Mouse (Mus musculus) ES-CJ7 (cell line): Measurements from ENCODE around the gene Tulp4.
"Not testable (repeated sequence)": the region's sequence is repeated elsewhere in the genome, so short reads cannot be mapped to it uniquely, and the experiment has no call there.

Source experiments
- DNase-seq: peaks from one replicate; pipeline ENCODE4 v3.0.0; 2011; ENCODE audit warnings: low read depth, low spot score

Gene Tulp4

GRCm38 (mm10) chr17:6187183-6187582, 80.9 kb downstream of the Tulp4 start:
- no peak for DNase-seq

- DNase-seq = no peak
These were observed 83.0 kb downstream of the Tulp4 start for GRCm38 (mm10) chr17:6189207-6189606.

GRCm38 (mm10) chr17:6192275-6192674, 86.0 kb downstream of the Tulp4 start:
- no peak for DNase-seq

- DNase-seq = no peak
These were observed 89.2 kb downstream of the Tulp4 start for GRCm38 (mm10) chr17:6195390-6195789.

- DNase-seq = no peak
These were observed 91.3 kb downstream of the Tulp4 start for GRCm38 (mm10) chr17:6197491-6197890.

GRCm38 (mm10) chr17:6198670-6199069, 92.4 kb downstream of the Tulp4 start:
- no peak for DNase-seq

- DNase-seq = no peak
These were observed 92.9 kb downstream of the Tulp4 start for GRCm38 (mm10) chr17:6199166-6199565.

- no peak for DNase-seq
These were observed 95.4 kb downstream of the Tulp4 start for GRCm38 (mm10) chr17:6201522-6202250.

GRCm38 (mm10) chr17:6202389-6203110, 96.3 kb downstream of the Tulp4 start:
- no peak for DNase-seq

- peak; percentile 6 for DNase-seq
These were observed 96.9 kb downstream of the Tulp4 start for GRCm38 (mm10) chr17:6203126-6203525.

GRCm38 (mm10) chr17:6203795-6204194, 97.6 kb downstream of the Tulp4 start:
- peak; percentile 41 for DNase-seq

- DNase-seq = no peak
These were observed 105.5 kb downstream of the Tulp4 start for GRCm38 (mm10) chr17:6211721-6212120.

GRCm38 (mm10) chr17:6215640-6216039, 109.4 kb downstream of the Tulp4 start:
- DNase-seq = no peak

GRCm38 (mm10) chr17:6216514-6216913, 110.3 kb downstream of the Tulp4 start:
- DNase-seq = no peak

GRCm38 (mm10) chr17:6232633-6233032, 126.4 kb downstream of the Tulp4 start:
- DNase-seq = not testable (repeated sequence)

- DNase-seq = not testable (repeated sequence)
These were observed 145.1 kb downstream of the Tulp4 start for GRCm38 (mm10) chr17:6251298-6251697.

- not testable (repeated sequence) for DNase-seq
These were observed 150.3 kb downstream of the Tulp4 start, which contains the start of gene Tmem181a for GRCm38 (mm10) chr17:6256400-6257069. TSS of gene Tmem181a (plus strand) at chr17:6256860.

- not testable (repeated sequence) for DNase-seq
These were observed 150.8 kb downstream of the Tulp4 start for GRCm38 (mm10) chr17:6257070-6257456.

- DNase-seq = not testable (repeated sequence)
These were observed 163.9 kb downstream of the Tulp4 start for GRCm38 (mm10) chr17:6269876-6270831.

GRCm38 (mm10) chr17:6270840-6271239, 164.6 kb downstream of the Tulp4 start:
- peak; percentile 28 for DNase-seq

GRCm38 (mm10) chr17:6271970-6272369, 165.7 kb downstream of the Tulp4 start:
- DNase-seq = not testable (repeated sequence)
